Mouse (Mus musculus) megakaryocyte, embryonic 14.5 days (primary cell): ENCODE measurements around the gene Nat9.

Source experiments
- FLI1 ChIP-seq: IDR thresholded peaks from 2 replicates; pipeline ENCODE4 v1.6.1; 2012; ENCODE audit warnings: low read length, inconsistent platforms, mixed read lengths
- GATA1 ChIP-seq: IDR thresholded peaks from 3 replicates; pipeline ENCODE4 v1.6.1; 2012; ENCODE audit warnings: mixed read lengths, low read length, inconsistent platforms, borderline replicate concordance

DNA sequence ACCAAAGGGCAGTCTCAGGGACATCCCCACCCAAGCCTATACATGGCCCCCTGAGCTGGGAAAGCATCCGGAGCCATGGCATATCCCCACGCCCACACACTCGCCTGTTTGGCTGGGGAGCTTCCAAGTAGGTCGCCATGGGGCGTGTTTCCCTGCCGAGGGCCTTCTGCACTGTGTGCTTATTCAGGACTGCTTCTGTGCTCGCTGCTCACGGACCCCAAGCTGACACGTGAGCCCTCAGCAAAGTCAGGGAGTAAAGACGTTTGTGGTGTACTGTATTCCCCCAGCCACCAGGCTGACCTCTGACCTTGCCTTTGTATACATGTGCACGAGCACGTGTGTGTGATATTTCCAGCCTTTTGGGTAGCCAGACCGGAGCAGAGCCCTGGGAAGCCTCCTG, 24.5 kb upstream of the Nat9 start:
- TF ChIP-seq GATA1 (no peak), FLI1 (no peak)
